Mouse (Mus musculus): ENCODE measurements at regions not wholly inside any gene's neighbourhood (a gene's known extent, or its start where the extent isn't known, plus 50 kb on each side); places are given as distances from the start of the nearest gene placed in this dataset. TPM values are rescaled to one million over a fixed set of nuclear protein-coding genes. Genes with fewer than 3 reads are reported as not detected.

DNA sequence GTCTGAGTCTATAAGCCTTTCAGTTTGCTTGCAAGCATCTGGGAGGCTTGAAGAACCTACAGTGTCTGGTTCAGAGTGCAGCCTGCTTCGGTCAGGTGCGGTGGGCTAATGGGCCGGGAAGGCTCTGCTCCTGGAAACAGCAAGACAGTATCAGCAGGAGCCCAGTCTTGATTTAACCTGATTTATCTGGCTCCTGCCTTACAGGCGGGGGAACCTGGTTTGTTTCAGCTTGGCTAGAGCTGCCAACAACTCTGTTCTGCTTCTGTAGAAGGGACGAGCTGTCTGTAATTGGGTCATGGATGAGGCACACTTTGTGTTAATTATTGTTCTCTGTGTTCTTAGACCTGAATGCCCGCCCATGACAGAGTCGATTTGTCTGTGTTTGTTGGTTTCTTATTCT, 65.3 kb upstream of the Ccdc85a start:
- Histone ChIP-seq H3K4me1 (replicated peaks) (no peaks in the 10 kb centered on the region), H3K9me3 (replicated peaks) (no peaks in the 10 kb centered on the region), H3K4me3 (replicated peaks) (no peak overlapping the region), H3K27ac (replicated peaks) (no peak overlapping the region), H3K9ac (no peak overlapping the region), H3K4me2 (no peak overlapping the region), H3K27me3 (no peaks in the 10 kb centered on the region), H3K36me3 (replicated peaks) (no peaks in the 10 kb centered on the region)
- WGBS (ENCODE audit: insufficient replicate concordance), result 58% methylated on average over 7 of the region's 7 CpGs
- ATAC-seq (ENCODE audit: insufficient read depth), result no peak

DNA sequence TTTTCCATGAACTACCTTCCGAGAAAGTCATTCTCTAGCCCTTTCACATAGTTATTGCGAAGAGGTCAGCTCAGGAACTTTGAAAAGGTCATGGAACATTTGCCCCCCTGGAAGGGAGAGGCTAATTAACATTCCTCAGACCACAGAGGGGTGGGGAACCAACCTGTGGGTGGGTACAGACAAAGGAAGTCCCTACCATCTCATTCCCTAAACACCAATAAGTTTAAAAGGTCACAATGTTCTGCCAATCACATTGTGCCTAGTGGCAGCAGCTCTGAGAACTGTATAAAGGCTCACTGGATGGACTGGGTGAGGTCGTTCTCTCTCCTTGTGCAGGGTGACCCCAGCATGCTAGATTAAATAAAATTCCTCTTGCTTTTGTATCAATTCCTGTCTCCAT, 64.8 kb upstream of the Ccdc85a start:
- no peaks in the 10 kb centered on the region for H3K9me3 ChIP-seq (replicated peaks)

GRCm38 (mm10) chr11:28639081-28639480, 55.0 kb upstream of the Ccdc85a start:
- Histone ChIP-seq H3K4me3 (replicated peaks) (no peak overlapping the region), H3K9ac (no peak overlapping the region), H3K36me3 (replicated peaks) (no peaks in the 10 kb centered on the region), H3K4me2 (no peak overlapping the region), H3K27ac (replicated peaks) (no peak overlapping the region), H3K27me3 (no peaks in the 10 kb centered on the region), H3K4me1 (replicated peaks) (no peaks in the 10 kb centered on the region), H3K9me3 (replicated peaks) (no peaks in the 10 kb centered on the region)
- WGBS (ENCODE audit: insufficient replicate concordance), result 52% methylated on average over 1 of the region's 1 CpGs
- ATAC-seq (ENCODE audit: insufficient read depth), result no peak

More for the DNA sequence above, 64.8 kb upstream of the Ccdc85a start:
- no peak overlapping the region for H3K4me3 ChIP-seq (replicated peaks)
- no peaks in the 10 kb centered on the region for H3K4me1 ChIP-seq (replicated peaks)
- no peak overlapping the region for H3K27ac ChIP-seq (replicated peaks)
- H3K9ac ChIP-seq, result no peak overlapping the region
- whole genome bisulfite sequencing (ENCODE audit: insufficient replicate concordance), result 51% methylated on average over 3 of the region's 3 CpGs
- H3K36me3 ChIP-seq (replicated peaks), result no peaks in the 10 kb centered on the region
- ATAC-seq (ENCODE audit: insufficient read depth), result no peak
- H3K27me3 ChIP-seq, result no peaks in the 10 kb centered on the region
- no peak overlapping the region for H3K4me2 ChIP-seq

DNA sequence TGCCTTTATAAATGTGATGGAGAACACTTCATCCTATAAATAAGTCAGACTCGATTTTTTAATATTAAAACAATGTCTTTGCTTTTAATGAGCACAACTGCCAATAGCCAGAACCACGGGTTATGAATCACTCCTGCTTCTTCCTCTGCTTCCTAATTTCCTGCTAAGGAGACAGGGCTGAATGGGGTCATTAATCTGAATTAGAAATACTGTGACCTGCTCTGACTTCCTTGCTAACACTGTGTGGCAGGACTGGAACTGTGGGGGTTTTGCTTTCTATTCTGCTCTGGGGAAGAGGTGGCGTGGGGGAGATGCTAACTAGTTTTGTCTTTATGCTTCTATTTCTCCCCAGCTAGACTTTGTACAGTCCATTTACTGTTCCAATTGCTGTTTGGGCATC, 52.6 kb upstream of the Ccdc85a start:
- WGBS (ENCODE audit: insufficient replicate concordance), result 42% methylated on average over 3 of the region's 3 CpGs
- H3K9me3 ChIP-seq (replicated peaks), result no peaks in the 10 kb centered on the region
- no peak overlapping the region for H3K4me2 ChIP-seq
- H3K36me3 ChIP-seq (replicated peaks), result no peaks in the 10 kb centered on the region
- no peak for ATAC-seq (ENCODE audit: insufficient read depth)
- H3K9ac ChIP-seq, result no peak overlapping the region
- no peaks in the 10 kb centered on the region for H3K4me1 ChIP-seq (replicated peaks)
- no peaks in the 10 kb centered on the region for H3K27me3 ChIP-seq
- no peak overlapping the region for H3K27ac ChIP-seq (replicated peaks)
- H3K4me3 ChIP-seq (replicated peaks), result no peak overlapping the region

MicroRNAs in the stretch of these regions (microRNA counts, 519-probe panel; counts per million panel counts)
- microRNA mmu-miR-216a (1,926 counts per million, percentile 19 among the panel's probes with 10 or more counts), microRNA mmu-miR-216b (not detected), microRNA mmu-miR-217 (not detected)

Small RNA genes lying in the stretch of these regions (microRNA-seq; reads per million reads assigned to microRNA genes)
- gene Mir216a, result 3.0 reads per million, percentile 7 among the genes with 10 or more reads in this experiment
- gene Mir216b, result not detected
- gene Mir216c, result not detected
- gene Mir217, result 12.7 reads per million, percentile 29 among the genes with 10 or more reads in this experiment
